Mouse (Mus musculus): ENCODE results near the gene Gpr135.

DNA sequence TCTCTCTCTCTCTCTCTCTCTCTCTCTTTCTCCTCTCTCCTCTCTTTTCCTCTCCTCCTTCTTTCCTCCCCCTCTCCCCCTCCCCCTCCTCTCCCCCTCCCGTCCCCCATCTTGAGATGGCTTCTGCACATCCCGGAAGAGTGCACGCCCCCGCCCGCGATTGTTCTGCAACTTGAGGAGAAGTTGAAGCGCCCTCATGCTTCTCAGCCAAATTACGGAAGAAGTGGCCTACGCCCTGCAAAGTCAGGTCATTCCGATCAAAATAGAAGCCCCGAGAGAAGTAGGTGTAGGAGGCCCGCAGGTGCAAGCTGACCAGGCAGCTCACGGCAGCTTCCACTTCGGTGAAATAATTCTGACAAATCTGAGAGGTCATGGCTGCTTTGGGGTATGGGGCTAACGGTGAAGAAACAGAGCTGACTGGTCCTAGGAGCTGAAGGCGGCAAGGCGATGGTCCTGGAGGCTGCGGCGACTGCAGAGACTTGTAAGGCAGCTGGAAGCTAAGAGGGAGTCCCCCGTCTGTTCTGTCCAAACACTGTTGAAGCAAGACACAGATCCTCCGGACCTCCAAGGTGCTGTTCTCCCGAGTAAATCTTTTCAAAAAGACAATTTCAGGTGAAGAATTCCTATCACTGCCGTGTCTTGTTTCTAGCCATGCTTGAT, 44.9 kb upstream of the Gpr135 start:
- TF ChIP-seq GATA2 (IDR thresholded peaks at IDR 0.05; ENCODE audit: borderline replicate concordance, low read depth, low read length) = no peak
- no peak for TF ChIP-seq CTCF (IDR thresholded peaks at IDR 0.05; ENCODE audit: low read depth, low read length)
